Mouse (Mus musculus): ENCODE data around the gene Edrf1.

- TF ChIP-seq POLR2A (IDR thresholded peaks at IDR 0.05; ENCODE audit: insufficient read depth, low read depth, low read length) (no peak), CTCF (IDR thresholded peaks at IDR 0.05; ENCODE audit: insufficient read depth, low read depth, low read length) (no peak)
These were observed 8.4 kb downstream of the Edrf1 start for GRCm38 (mm10) chr7:133645716-133646115.
